Mouse (Mus musculus): ENCODE measurements around the gene Bri3.

GRCm38 (mm10) chr5:144279081-144279541 lies 34.9 kb downstream of the Bri3 start:
- TF ChIP-seq GATA1 (IDR thresholded peaks at IDR 0.05; ENCODE audit: low read length) = no peak
- no peak for TF ChIP-seq TAL1 (IDR thresholded peaks at IDR 0.05; ENCODE audit: low read length)

Measured in erythroblast, embryonic 14.5 days (primary cell).